Mouse (Mus musculus) ES-Bruce4 (cell line): ENCODE data around the gene Mvb12b.

Source experiments
- CTCF ChIP-seq: IDR thresholded peaks from one replicate; pipeline ENCODE4 v1.8.1; 2011; ENCODE audit warnings: low read depth, low read length
- EP300 ChIP-seq: IDR thresholded peaks from 2 replicates; pipeline ENCODE4 v1.6.1; 2011; ENCODE audit warnings: low read depth, low read length; ENCODE audit not compliant: insufficient read depth
- POLR2A ChIP-seq: IDR thresholded peaks from one replicate; pipeline ENCODE4 v1.8.1; 2011; ENCODE audit warnings: low read length; ENCODE audit not compliant: insufficient read depth

DNA sequence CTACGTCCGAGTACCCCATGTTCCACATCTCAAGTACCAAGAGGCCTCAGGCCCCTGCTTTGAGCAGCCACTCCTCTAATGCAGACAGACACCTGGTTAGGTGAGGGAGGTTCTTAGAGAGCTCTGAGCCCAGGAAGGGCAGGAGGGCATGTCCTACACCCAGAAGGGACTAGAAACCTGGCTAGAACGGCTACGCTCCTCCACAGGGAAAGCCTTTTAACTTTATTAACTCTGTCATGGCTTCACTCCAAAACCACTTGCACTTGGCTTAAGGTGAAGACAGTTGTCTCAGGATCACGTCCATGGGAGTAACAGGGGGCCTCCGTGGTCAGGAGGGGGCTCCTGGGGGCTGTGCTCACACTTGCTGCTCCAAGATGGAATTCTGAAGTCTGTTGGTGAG lies 125.5 kb downstream of the Mvb12b start:
- TF ChIP-seq EP300 (no peak), CTCF (no peak), POLR2A (no peak)
